Mouse (Mus musculus) forebrain, postnatal 0 days (tissue): ENCODE measurements around the gene Msi1. TPM values are rescaled to one million over a fixed set of nuclear protein-coding genes. Genes with fewer than 3 reads are reported as not detected.

ENCODE experiments used
- ATAC-seq: fragments of 200-750 bp; cut with Nextera tagmentation; 2 replicates; pipeline ENCODE4 v1.8.0; 2017; ENCODE audit warnings: mild to moderate bottlenecking, moderate library complexity
- DNase-seq: peaks from one replicate; pipeline ENCODE4 v3.0.0-alpha.2; 2015
- H3K27ac ChIP-seq: fragments of 300-500 bp; sonication (generic); 2 replicates; pipeline ENCODE4 v1.5.1; 2014; ENCODE audit warnings: low read depth, mild to moderate bottlenecking, antibody characterized with exemption, low read length, moderate library complexity, mixed read lengths
- H3K27me3 ChIP-seq: fragments of 300-500 bp; sonication (generic); 2 replicates; pipeline ENCODE4 v1.6.1; 2014; ENCODE audit warnings: mild to moderate bottlenecking, low read length, mixed read lengths; ENCODE audit not compliant: insufficient read depth
- H3K36me3 ChIP-seq: fragments of 300-500 bp; sonication (generic); 2 replicates; pipeline ENCODE4 v1.6.1; 2014; ENCODE audit warnings: mild to moderate bottlenecking, moderate library complexity; ENCODE audit not compliant: insufficient read depth
- H3K4me1 ChIP-seq: fragments of 300-500 bp; sonication (generic); 2 replicates; pipeline ENCODE4 v1.6.1; 2014; ENCODE audit warnings: antibody characterized with exemption; ENCODE audit not compliant: insufficient read depth
- H3K4me2 ChIP-seq: fragments of 300-500 bp; sonication (generic); 2 replicates; pipeline ENCODE4 v1.6.1; 2014; ENCODE audit warnings: low read depth, mild to moderate bottlenecking, moderate library complexity
- H3K4me3 ChIP-seq: fragments of 300-500 bp; sonication (generic); 2 replicates; pipeline ENCODE4 v1.5.1; 2014; ENCODE audit warnings: low read depth, low read length, mixed read lengths
- H3K9ac ChIP-seq: fragments of 300-500 bp; sonication (generic); 2 replicates; pipeline ENCODE4 v1.6.1; 2014; ENCODE audit warnings: mild to moderate bottlenecking
- H3K9me3 ChIP-seq: fragments of 300-500 bp; sonication (generic); 2 replicates; pipeline ENCODE4 v1.6.1; 2016; ENCODE audit warnings: low read length
- CTCF ChIP-seq: sonication (generic); IDR thresholded peaks from 2 replicates; pipeline ENCODE4 v1.5.1; 2016; ENCODE audit warnings: antibody characterized with exemption, control low read depth, low read depth
- WGBS: fragments of 180-500 bp; shearing (Covaris S2); extraction: QIAGEN DNeasy Blood & Tissue Kit; methylation state at CpG from one replicate; pipeline ENCODE4 v1.1.7; 2014; 5-methylcytosine and 5-hydroxymethylcytosine counted together
- polyA plus RNA-seq: library from polyadenylated mRNA; unstranded; fragments of >200 nt; fragmentation: Nextera tagmentation; extraction: Ambion mirVana; gene quantifications from 2 replicates; pipeline ENCODE4 v1.2.1, GENCODE M21; 2015
- total RNA-seq: library from RNA; depleted of rRNA; stranded (reverse); fragments of >200 nt; gene quantifications from 2 replicates; pipeline ENCODE4 v1.2.3, GENCODE M21; 2014; rRNA removed

Msi1 gene
- total and polyA plus RNA-seq, 2 experiments from 2014 or later, result 49.9 to 65.9 TPM

- ATAC-seq (no peak), DNase-seq (no peak)
- no peak overlapping the region for H3K4me2 ChIP-seq
- no peak overlapping the region for H3K27ac ChIP-seq
- no peaks in the 10 kb centered on the region for H3K4me1 ChIP-seq
- H3K4me3 ChIP-seq, result no peak overlapping the region
- TF ChIP-seq CTCF, result no peak
- WGBS, result 52% methylated on average over 9 of the region's 9 CpGs
- H3K36me3 ChIP-seq, result no peaks in the 10 kb centered on the region
- H3K9ac ChIP-seq, result no peak overlapping the region
- H3K9me3 ChIP-seq, result no peaks in the 10 kb centered on the region
- no peaks in the 10 kb centered on the region for H3K27me3 ChIP-seq
Measured at GRCm38 (mm10) chr5:115498307-115499240, 69.2 kb downstream of the Msi1 start.

- no peak overlapping the region for H3K9ac ChIP-seq
- H3K36me3 ChIP-seq, result no peaks in the 10 kb centered on the region
- H3K4me2 ChIP-seq, result no peak overlapping the region
- no peaks in the 10 kb centered on the region for H3K4me1 ChIP-seq
- H3K27ac ChIP-seq, result no peak overlapping the region
- H3K9me3 ChIP-seq, result peaks cover 3% of the 10 kb centered on the region; the same call in 1 of the 2 replicates
- WGBS, result 82% methylated on average over 12 of the region's 12 CpGs
- DNase-seq (no peak), ATAC-seq (no peak)
- H3K27me3 ChIP-seq, result no peaks in the 10 kb centered on the region
- H3K4me3 ChIP-seq, result no peak overlapping the region
- TF ChIP-seq CTCF, result no peak
Measured at GRCm38 (mm10) chr5:115500383-115500935, 71.1 kb downstream of the Msi1 start.

- no peaks in the 10 kb centered on the region for H3K36me3 ChIP-seq
- no peak overlapping the region for H3K4me2 ChIP-seq
- peaks cover 7% of the 10 kb centered on the region for H3K4me1 ChIP-seq
- no peak overlapping the region for H3K9ac ChIP-seq
- H3K4me3 ChIP-seq, result no peak overlapping the region
- H3K27ac ChIP-seq, result no peak overlapping the region
- peaks cover 3% of the 10 kb centered on the region; the same call in 1 of the 2 replicates for H3K9me3 ChIP-seq
- DNase-seq (no peak), ATAC-seq (no peak)
- 57% methylated on average over 12 of the region's 12 CpGs for WGBS
- TF ChIP-seq CTCF, result no peak
- H3K27me3 ChIP-seq, result no peaks in the 10 kb centered on the region
Measured at GRCm38 (mm10) chr5:115503035-115503434, 73.6 kb downstream of the Msi1 start.

Other genes with a start within 250 kb of the Msi1 start
- gene Cabp1, start 235.2 kb upstream of the Msi1 start, total RNA-seq, result 28.1 and 31.5 TPM in 2 replicates
- gene Cabp1, start 235.2 kb upstream of the Msi1 start, polyA plus RNA-seq, result 12.6 and 19.4 TPM in 2 replicates
- 32.8 and 40.8 TPM in 2 replicates for gene Pop5, start 193.8 kb upstream of the Msi1 start, total RNA-seq
- 85.9 and 96.6 TPM in 2 replicates for gene Pop5, start 193.8 kb upstream of the Msi1 start, polyA plus RNA-seq
- 91.4 and 106 TPM in 2 replicates for gene Rnf10, start 156.7 kb upstream of the Msi1 start, total RNA-seq
- gene Rnf10, start 156.7 kb upstream of the Msi1 start, polyA plus RNA-seq, result 150 and 169 TPM in 2 replicates
- gene Coq5, start 149.9 kb upstream of the Msi1 start, total RNA-seq, result 35.9 and 41.7 TPM in 2 replicates
- 40.7 and 45.2 TPM in 2 replicates for gene Coq5, start 149.9 kb upstream of the Msi1 start, polyA plus RNA-seq
- gene Dynll1, start 128.6 kb upstream of the Msi1 start, total RNA-seq, result 259 and 351 TPM in 2 replicates
- gene Dynll1, start 128.6 kb upstream of the Msi1 start, polyA plus RNA-seq, result 1,192 and 1,422 TPM in 2 replicates
- 43.7 and 49.9 TPM in 2 replicates for gene Srsf9, start 102.4 kb upstream of the Msi1 start, total RNA-seq
- 112 and 117 TPM in 2 replicates for gene Srsf9, start 102.4 kb upstream of the Msi1 start, polyA plus RNA-seq
- gene Gatc, start 88.4 kb upstream of the Msi1 start, total RNA-seq, result 21.8 and 25.5 TPM in 2 replicates
- gene Gatc, start 88.4 kb upstream of the Msi1 start, polyA plus RNA-seq, result 34.8 and 40.2 TPM in 2 replicates
- 17.3 and 22.8 TPM in 2 replicates for gene Triap1, start 88.4 kb upstream of the Msi1 start, total RNA-seq
- 60.5 and 68.0 TPM in 2 replicates for gene Triap1, start 88.4 kb upstream of the Msi1 start, polyA plus RNA-seq
- gene Cox6a1, start 80.6 kb upstream of the Msi1 start, total RNA-seq, result 628 and 701 TPM in 2 replicates
- gene Cox6a1, start 80.6 kb upstream of the Msi1 start, polyA plus RNA-seq, result 1,510 and 1,858 TPM in 2 replicates
- not detected in 2 replicates for gene Pla2g1b, start 36.7 kb downstream of the Msi1 start, total RNA-seq
- gene Pla2g1b, start 36.7 kb downstream of the Msi1 start, polyA plus RNA-seq, result not detected in 2 replicates
- gene Sirt4, start 55.1 kb downstream of the Msi1 start, total RNA-seq, result 34.5 and 36.3 TPM in 2 replicates
- 18.3 and 18.8 TPM in 2 replicates for gene Sirt4, start 55.1 kb downstream of the Msi1 start, polyA plus RNA-seq
- 23.5 and 29.8 TPM in 2 replicates for gene Pxn, start 77.1 kb downstream of the Msi1 start, total RNA-seq
- gene Pxn, start 77.1 kb downstream of the Msi1 start, polyA plus RNA-seq, result 14.1 and 14.8 TPM in 2 replicates
- gene Rplp0, start 129.9 kb downstream of the Msi1 start, total RNA-seq, result 1,794 and 2,056 TPM in 2 replicates
- gene Rplp0, start 129.9 kb downstream of the Msi1 start, polyA plus RNA-seq, result 842 and 978 TPM in 2 replicates
- 51.9 and 74.4 TPM in 2 replicates for gene Gcn1l1, start 135.7 kb downstream of the Msi1 start, total RNA-seq
- 19.4 and 22.4 TPM in 2 replicates for gene Gcn1l1, start 135.7 kb downstream of the Msi1 start, polyA plus RNA-seq
- 87.7 and 92.5 TPM in 2 replicates for gene Rab35, start 202.3 kb downstream of the Msi1 start, total RNA-seq
- 22.0 and 24.7 TPM in 2 replicates for gene Rab35, start 202.3 kb downstream of the Msi1 start, polyA plus RNA-seq